Mouse (Mus musculus) testis, adult 2 months (tissue): ENCODE measurements around the gene Doc2a. TPM values are rescaled to one million over a fixed set of nuclear protein-coding genes. Genes with fewer than 3 reads are reported as not detected.
A peak's percentile ranks its signal among the peaks of the same experiment; 100 is the strongest.

ENCODE experiments used
- H3K27ac ChIP-seq: fragments of 200-500 bp; 2 replicates; pipeline ENCODE4 v1.5.1; 2012; ENCODE audit warnings: low read depth, low read length; ENCODE audit not compliant: control insufficient read depth, insufficient read depth
- H3K27me3 ChIP-seq: fragments of 200-500 bp; 2 replicates; pipeline ENCODE4 v1.6.1; 2012; ENCODE audit warnings: mild to moderate bottlenecking, low read length, moderate library complexity; ENCODE audit not compliant: control insufficient read depth, insufficient read depth
- H3K36me3 ChIP-seq: fragments of 200-500 bp; 2 replicates; pipeline ENCODE4 v1.6.1; 2012; ENCODE audit warnings: mild to moderate bottlenecking, low read length; ENCODE audit not compliant: control insufficient read depth, insufficient read depth
- H3K4me1 ChIP-seq: fragments of 200-500 bp; 2 replicates; pipeline ENCODE4 v1.6.1; 2012; ENCODE audit warnings: low read length; ENCODE audit not compliant: control insufficient read depth, insufficient read depth
- H3K4me3 ChIP-seq: fragments of 200-500 bp; 2 replicates; pipeline ENCODE4 v1.5.1; 2012; ENCODE audit warnings: low read depth, mild to moderate bottlenecking, low read length, moderate library complexity, mixed read lengths; ENCODE audit not compliant: control insufficient read depth
- CTCF ChIP-seq: fragments of 200-500 bp; IDR thresholded peaks from 2 replicates; pipeline ENCODE4 v1.5.1; 2012; ENCODE audit warnings: low read depth, mild to moderate bottlenecking, inconsistent platforms, low read length, moderate library complexity; ENCODE audit not compliant: control insufficient read depth, insufficient read depth, insufficient replicate concordance
- POLR2A ChIP-seq: fragments of 200-500 bp; IDR thresholded peaks from 2 replicates; pipeline ENCODE4 v1.6.1; 2012; ENCODE audit warnings: low read depth, mild to moderate bottlenecking, inconsistent platforms, low read length, moderate library complexity; ENCODE audit not compliant: control insufficient read depth
- polyA plus RNA-seq: library from polyadenylated mRNA; depleted of rRNA; stranded (reverse); fragments of >200 nt; gene quantifications from 2 replicates; pipeline ENCODE4 v1.2.3, GENCODE M21; 2012

Doc2a gene
- polyA plus RNA-seq, 1 experiment = 2.2 TPM

GRCm38 (mm10) chr7:126815726-126816222, 31.4 kb upstream of the Doc2a start:
- Histone ChIP-seq H3K4me3 (no peak overlapping the region), H3K36me3 (no peaks in the 10 kb centered on the region), H3K27me3 (no peaks in the 10 kb centered on the region), H3K4me1 (no peaks in the 10 kb centered on the region), H3K27ac (no peak overlapping the region)
- no peak for TF ChIP-seq POLR2A
- no peak for TF ChIP-seq CTCF

GRCm38 (mm10) chr7:126816494-126816893, 30.7 kb upstream of the Doc2a start:
- H3K27me3 ChIP-seq = no peaks in the 10 kb centered on the region
- no peaks in the 10 kb centered on the region for H3K4me1 ChIP-seq
- H3K4me3 ChIP-seq = no peak overlapping the region
- no peaks in the 10 kb centered on the region for H3K36me3 ChIP-seq
- TF ChIP-seq CTCF = no peak
- no peak for TF ChIP-seq POLR2A
- no peak overlapping the region for H3K27ac ChIP-seq

- TF ChIP-seq CTCF = no peak
- TF ChIP-seq POLR2A = no peak
- Histone ChIP-seq H3K4me3 (no peak overlapping the region), H3K36me3 (no peaks in the 10 kb centered on the region), H3K4me1 (peaks cover 2% of the 10 kb centered on the region; the same call in 1 of the 2 replicates), H3K27ac (no peak overlapping the region), H3K27me3 (no peaks in the 10 kb centered on the region)
These were observed 29.6 kb upstream of the Doc2a start for GRCm38 (mm10) chr7:126817595-126817994.

GRCm38 (mm10) chr7:126818818-126819217, 28.4 kb upstream of the Doc2a start:
- no peaks in the 10 kb centered on the region for H3K36me3 ChIP-seq
- TF ChIP-seq CTCF (no peak), POLR2A (no peak)
- no peaks in the 10 kb centered on the region for H3K27me3 ChIP-seq
- H3K27ac ChIP-seq = no peak overlapping the region
- H3K4me1 ChIP-seq = peaks cover 2% of the 10 kb centered on the region; the same call in 1 of the 2 replicates
- H3K4me3 ChIP-seq = no peak overlapping the region

- no peaks in the 10 kb centered on the region for H3K27me3 ChIP-seq
- H3K27ac ChIP-seq = no peak overlapping the region
These were observed 25.2 kb upstream of the Doc2a start for GRCm38 (mm10) chr7:126821835-126822511.

GRCm38 (mm10) chr7:126822741-126823140, 24.5 kb upstream of the Doc2a start:
- TF ChIP-seq POLR2A (no peak), CTCF (no peak)
- no peak overlapping the region for H3K4me3 ChIP-seq
- no peaks in the 10 kb centered on the region for H3K36me3 ChIP-seq
- H3K4me1 ChIP-seq = peaks cover 4% of the 10 kb centered on the region
- H3K27ac ChIP-seq = no peak overlapping the region
- no peaks in the 10 kb centered on the region for H3K27me3 ChIP-seq

More at GRCm38 (mm10) chr7:126821835-126822511, 25.2 kb upstream of the Doc2a start:
- H3K4me1 ChIP-seq = peaks cover 4% of the 10 kb centered on the region
- TF ChIP-seq POLR2A (no peak), CTCF (peak; percentile 93)
- no peaks in the 10 kb centered on the region for H3K36me3 ChIP-seq
- no peak overlapping the region for H3K4me3 ChIP-seq

- peaks cover 4% of the 10 kb centered on the region for H3K4me1 ChIP-seq
- no peaks in the 10 kb centered on the region for H3K36me3 ChIP-seq
- H3K27ac ChIP-seq = no peak overlapping the region
- H3K4me3 ChIP-seq = no peak overlapping the region
- H3K27me3 ChIP-seq = no peaks in the 10 kb centered on the region
- no peak for TF ChIP-seq CTCF
- no peak for TF ChIP-seq POLR2A
These were observed 24.0 kb upstream of the Doc2a start for GRCm38 (mm10) chr7:126823202-126823711.
